In genomic region chr4:43578376-43579204, GRCm38 (mm10) we compare ENCODE assay signal across 8 mouse cellular contexts. TPM values are rescaled to one million over a fixed set of nuclear protein-coding genes. Genes with fewer than 3 reads are reported as not detected.
DNase-seq lines count a peak whose midpoint lies in the region; ATAC-seq and TF ChIP-seq lines count a peak whose summit lies in the region.

Gene Rgp1, plus strand, starts transcription at chr4:43578715.
Gene Gba2, minus strand, starts transcription at chr4:43578873.

- peak within 1 kb of the TSS; percentile 98 for H3K27ac ChIP-seq in gastrocnemius, adult 2 months
- H3K27ac ChIP-seq in hindbrain, embryonic 16.5 days (ENCODE audit: low read depth, low read length) = peak within 1 kb of the TSS; percentile 86

- WGBS in hindbrain, embryonic 16.5 days = under 1% methylated on average over 75 of the region's 76 CpGs

- peak; percentile 96 for DNase-seq in ZHBTc4 (ENCODE audit: low read depth, low spot score)
- peak; percentile 58 to 77 for DNase-seq in cerebellum, postnatal 4 days (ENCODE audit: low spot score in 2 of 2)
- DNase-seq in gastrocnemius, adult 2 months = peak; percentile 94
- peak; percentile 82 to 91 for DNase-seq in left cerebral cortex, adult 18-20 months (ENCODE audit: low spot score in 2 of 2)
- peak; percentile 90 to 93 for DNase-seq in lung, postnatal 4 days
- DNase-seq in retina, postnatal 1 day = peak; percentile 89
- DNase-seq in thymus, postnatal 4 days = peak; percentile 89

- peak within 1 kb of the TSS; percentile 96 for H3K4me3 ChIP-seq in gastrocnemius, adult 2 months
- H3K4me3 ChIP-seq in hindbrain, embryonic 16.5 days (ENCODE audit: low read length) = peak within 1 kb of the TSS; percentile 94

- H3K27me3 ChIP-seq in hindbrain, embryonic 16.5 days (replicated peaks; ENCODE audit: control insufficient read depth, insufficient read depth, low read length) = no peaks in the 10 kb centered on the region

- peak; percentile 92 for ATAC-seq in hindbrain, embryonic 16.5 days

- no peaks in the 10 kb centered on the region for H3K9me3 ChIP-seq in hindbrain, embryonic 16.5 days (ENCODE audit: control insufficient read depth, low read length)

- peak within 1 kb of the TSS; percentile 97 for H3K9ac ChIP-seq in hindbrain, embryonic 16.5 days (ENCODE audit: low read depth, low read length)

- peaks cover 41% of the 10 kb centered on the region for H3K4me1 ChIP-seq in hindbrain, embryonic 16.5 days (ENCODE audit: control insufficient read depth, insufficient read depth, low read depth, low read length)

- intact Hi-C loops in gastrocnemius, adult 2 months (cut with DNase I) = loop anchor here (2.0 to 5.0 kb wide), 3 partner anchors 16 to 136 kb away; partner anchors contain the start of genes Creb3, Fam221b, Tesk1 and Tln1

- H3K36me3 ChIP-seq in hindbrain, embryonic 16.5 days (ENCODE audit: control insufficient read depth, insufficient read depth, low read length) = peaks cover 24% of the 10 kb centered on the region

- peak within 1 kb of the TSS; percentile 85 for H3K4me2 ChIP-seq in hindbrain, embryonic 16.5 days (ENCODE audit: low read length)

- no peak; the same call in 1 of the 2 replicates for TF ChIP-seq CTCF in gastrocnemius, adult 2 months (IDR thresholded peaks at IDR 0.05)

RNA-seq across cellular contexts. Expression of gene Rgp1, which starts in this region (rescaled TPM):
- total RNA-seq in gastrocnemius, adult 2 months (2021) = 10 to 100 TPM; 20.0 to 24.3 TPM
- polyA plus RNA-seq in hindbrain, embryonic 16.5 days (2015; fragmentation: Nextera tagmentation; extraction: Ambion mirVana) = 17.8 and 23.5 TPM in 2 replicates
- total RNA-seq in left cerebral cortex, adult 18-20 months (2021) = 10 to 100 TPM; 44.8 to 50.1 TPM

RNA-seq across cellular contexts. Expression of gene Gba2, which starts in this region (rescaled TPM):
- total RNA-seq in gastrocnemius, adult 2 months (2021) = 1 to 10 TPM; 4.8 to 5.5 TPM
- 54.0 and 59.3 TPM in 2 replicates for polyA plus RNA-seq in hindbrain, embryonic 16.5 days (2015; fragmentation: Nextera tagmentation; extraction: Ambion mirVana)
- total RNA-seq in left cerebral cortex, adult 18-20 months (2021) = 10 to 100 TPM; 62.1 to 64.2 TPM

Comparison
In these comparisons a context has a peak if more than half of its experiments do, and no peak if none do; other contexts are left out.
1. Peak in every context shown above with its lines: DNase-seq, ATAC-seq, H3K4me3 ChIP-seq and H3K27ac ChIP-seq.
2. RNA of gene Gba2 (total RNA-seq): 62.1 to 64.2 TPM in left cerebral cortex, adult 18-20 months; 4.8 to 5.5 TPM in gastrocnemius, adult 2 months; every median in the first group is over 4 times any median in the second.